Mouse (Mus musculus) B cell, adult (primary cell): ENCODE measurements around the gene Gmeb1. TPM values are rescaled to one million over a fixed set of nuclear protein-coding genes. Genes with fewer than 3 reads are reported as not detected.

Experiments
- total RNA-seq: library from RNA; stranded (reverse); gene quantifications from 4 replicates; pipeline ENCODE4 v1.2.4, GENCODE M21; 2023; ENCODE audit not compliant: inconsistent age

Gmeb1 gene
- total RNA-seq: 37.3 to 46.2 TPM (median 38.9 TPM) in 4 replicates

GRCm38 (mm10) chr4:132261514-132262357 lies at the start of gene Gmeb1:
TSS of gene Gmeb1 (minus strand) at chr4:132261602.

GRCm38 (mm10) chr4:132302939-132303479 lies 41.6 kb upstream of the Gmeb1 start, which contains the start of gene Rab42:
TSS of gene Rab42 (minus strand) at chr4:132303385.

DNA sequence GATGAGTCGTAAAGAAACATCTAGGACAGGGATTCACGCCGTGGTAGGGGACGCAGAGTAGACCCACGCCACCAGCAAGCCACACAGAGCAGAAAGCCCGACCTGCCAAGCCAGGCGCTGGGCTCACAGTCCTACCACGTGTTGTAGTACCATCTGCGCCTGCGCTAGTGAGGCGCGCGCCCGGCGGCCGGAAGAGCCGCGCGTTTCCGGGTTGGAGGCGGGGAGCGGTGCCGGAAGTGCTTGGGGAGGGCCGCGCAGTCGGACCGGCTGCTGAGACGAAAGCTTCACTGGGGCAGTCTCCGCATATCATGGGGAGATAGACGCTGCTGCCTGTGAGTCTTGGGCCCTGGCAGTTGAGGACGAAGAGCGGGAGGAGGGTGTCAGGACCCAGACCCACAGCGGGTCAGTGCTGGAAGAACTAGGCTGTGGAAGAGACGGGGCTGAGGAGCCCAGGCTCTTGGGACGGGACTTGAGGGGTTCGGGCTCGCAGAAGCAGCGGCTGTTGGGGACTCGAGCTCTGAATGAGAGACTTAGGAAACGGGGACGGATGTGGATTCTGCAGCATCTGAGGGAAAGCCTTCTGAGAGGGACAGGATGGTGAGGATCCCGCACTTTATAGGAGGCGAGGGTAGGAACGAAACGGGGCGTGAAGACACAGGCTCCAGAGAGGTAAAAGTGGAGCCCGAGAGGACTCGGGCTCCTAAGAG lies 12.9 kb upstream of the Gmeb1 start, which contains the start of gene Taf12:
Taf12 (plus strand) TSS at position 220 of the 707 bp plus-strand sequence.

GRCm38 (mm10) chr4:132211953-132212734 lies 49.3 kb downstream of the Gmeb1 start, which contains the start of gene Ythdf2:
TSS of gene Ythdf2 (minus strand) at chr4:132212303.

Other genes with a start within 250 kb of the Gmeb1 start
- 0.29 to 0.30 TPM in 2 of 4 replicates, not detected in the others for gene Gm10300, start 186.9 kb downstream of the Gmeb1 start, total RNA-seq
- gene Epb41, start 186.3 kb downstream of the Gmeb1 start, total RNA-seq: 66.4 to 77.4 TPM (median 73.4 TPM) in 4 replicates
- gene Oprd1, start 117.1 kb downstream of the Gmeb1 start, total RNA-seq: not detected in 4 replicates
- gene Ythdf2, start 49.3 kb downstream of the Gmeb1 start, total RNA-seq: 79.5 to 88.0 TPM (median 83.0 TPM) in 4 replicates
- gene Taf12, start 12.8 kb upstream of the Gmeb1 start, total RNA-seq: 34.4 to 42.6 TPM (median 35.9 TPM) in 4 replicates
- not detected in 4 replicates for gene Rab42, start 41.8 kb upstream of the Gmeb1 start, total RNA-seq
- gene Trnau1ap, start 67.9 kb upstream of the Gmeb1 start, total RNA-seq: 33.5 to 46.1 TPM (median 39.3 TPM) in 4 replicates
- 15.2 to 22.8 TPM (median 17.3 TPM) in 4 replicates for gene Rcc1, start 92.0 kb upstream of the Gmeb1 start, total RNA-seq
- 25.8 to 31.9 TPM (median 27.9 TPM) in 4 replicates for gene Phactr4, start 160.9 kb upstream of the Gmeb1 start, total RNA-seq
- gene Med18, start 202.3 kb upstream of the Gmeb1 start, total RNA-seq: 6.0 to 10.6 TPM (median 7.9 TPM) in 4 replicates
- 11.8 to 14.7 TPM (median 13.5 TPM) in 4 replicates for gene Sesn2, start 248.9 kb upstream of the Gmeb1 start, total RNA-seq